Mouse (Mus musculus) myocyte (in vitro differentiated cells): ENCODE measurements around the gene Scml4. TPM values are rescaled to one million over a fixed set of nuclear protein-coding genes. Genes with fewer than 3 reads are reported as not detected.
A peak's percentile ranks its signal among the peaks of the same experiment; 100 is the strongest.

Experiments
- H3K27me3 ChIP-seq: one replicate; pipeline ENCODE4 v1.6.1; 2011; ENCODE audit not compliant: control insufficient read depth, insufficient read depth, insufficient read length
- H3K36me3 ChIP-seq: one replicate; pipeline ENCODE4 v1.6.1; 2011; ENCODE audit not compliant: control insufficient read depth, insufficient read depth
- H3K4me2 ChIP-seq: one replicate; pipeline ENCODE4 v1.6.1; 2011; ENCODE audit warnings: low read depth, control low read depth
- H3K4me3 ChIP-seq: one replicate; pipeline ENCODE4 v1.5.1; 2011; ENCODE audit warnings: mild to moderate bottlenecking, control low read depth, moderate library complexity
- H3K79me2 ChIP-seq: one replicate; pipeline ENCODE4 v1.6.1; 2011; ENCODE audit not compliant: control insufficient read depth, insufficient read depth
- H3ac ChIP-seq: one replicate; pipeline ENCODE4 v1.6.1; 2011; ENCODE audit not compliant: control insufficient read depth, insufficient read length
- CEBPB ChIP-seq: IDR thresholded peaks from 2 replicates; pipeline ENCODE4 v1.6.1; 2011; ENCODE audit warnings: mild to moderate bottlenecking, moderate library complexity; ENCODE audit not compliant: poor library complexity, insufficient read depth, severe bottlenecking
- E2F4 ChIP-seq: IDR thresholded peaks from one replicate; pipeline ENCODE4 v1.6.1; 2011; ENCODE audit warnings: mild to moderate bottlenecking, control low read depth, moderate library complexity; ENCODE audit not compliant: insufficient read depth
- MAX ChIP-seq: IDR thresholded peaks from one replicate; pipeline ENCODE4 v1.6.1; 2011; ENCODE audit warnings: low read depth, mild to moderate bottlenecking, control low read depth
- MYOD1 ChIP-seq, 3 experiments: IDR thresholded peaks; one replicate each; pipeline ENCODE4 v1.6.1; 2011; ENCODE audit warnings: control low read depth in 2 of 3, low read depth in 2 of 3, mild to moderate bottlenecking in 2 of 3, moderate library complexity in 1 of 3; ENCODE audit not compliant: insufficient read length in 2 of 3, control insufficient read depth in 1 of 3
- MYOG ChIP-seq, 3 experiments: IDR thresholded peaks; one replicate each; pipeline ENCODE4 v1.6.1; 2011; ENCODE audit warnings: control low read depth in 2 of 3, low read depth in 2 of 3, mild to moderate bottlenecking in 2 of 3; ENCODE audit not compliant: insufficient read length in 2 of 3, control insufficient read depth in 1 of 3, insufficient read depth in 1 of 3
- POLR2A ChIP-seq: IDR thresholded peaks from one replicate; pipeline ENCODE4 v1.6.1; 2011; ENCODE audit warnings: low read depth, mild to moderate bottlenecking, control low read depth, moderate library complexity; ENCODE audit not compliant: insufficient read length
- POLR2AphosphoS2 ChIP-seq: IDR thresholded peaks from one replicate; pipeline ENCODE4 v1.6.1; 2011; ENCODE audit warnings: low read depth, control low read depth; ENCODE audit not compliant: insufficient read length
- REST ChIP-seq: IDR thresholded peaks from one replicate; pipeline ENCODE4 v1.6.1; 2011; ENCODE audit warnings: mild to moderate bottlenecking, control low read depth, moderate library complexity; ENCODE audit not compliant: insufficient read depth, insufficient read length
- SRF ChIP-seq: IDR thresholded peaks from one replicate; pipeline ENCODE4 v1.6.1; 2011; ENCODE audit warnings: low read depth; ENCODE audit not compliant: control insufficient read depth, insufficient read length
- TCF12 ChIP-seq: IDR thresholded peaks from one replicate; pipeline ENCODE4 v1.6.1; 2011; ENCODE audit warnings: mild to moderate bottlenecking, control low read depth; ENCODE audit not compliant: poor library complexity, insufficient read depth, severe bottlenecking
- TCF3 ChIP-seq: IDR thresholded peaks from one replicate; pipeline ENCODE4 v1.6.1; 2011; ENCODE audit warnings: low read depth, control low read depth; ENCODE audit not compliant: insufficient read length
- USF1 ChIP-seq: IDR thresholded peaks from one replicate; pipeline ENCODE4 v1.6.1; 2011; ENCODE audit warnings: low read depth, mild to moderate bottlenecking, control low read depth, moderate library complexity
- polyA plus RNA-seq: library from polyadenylated mRNA; unstranded; fragments of >200 nt; fragmentation: generic; extraction: Trizol; gene quantifications from one replicate; pipeline ENCODE4 v1.2.1, GENCODE M21; 2012; ENCODE audit warnings: missing spikeins

Gene Scml4
- polyA plus RNA-seq, 1 experiment: 5.7 TPM

DNA sequence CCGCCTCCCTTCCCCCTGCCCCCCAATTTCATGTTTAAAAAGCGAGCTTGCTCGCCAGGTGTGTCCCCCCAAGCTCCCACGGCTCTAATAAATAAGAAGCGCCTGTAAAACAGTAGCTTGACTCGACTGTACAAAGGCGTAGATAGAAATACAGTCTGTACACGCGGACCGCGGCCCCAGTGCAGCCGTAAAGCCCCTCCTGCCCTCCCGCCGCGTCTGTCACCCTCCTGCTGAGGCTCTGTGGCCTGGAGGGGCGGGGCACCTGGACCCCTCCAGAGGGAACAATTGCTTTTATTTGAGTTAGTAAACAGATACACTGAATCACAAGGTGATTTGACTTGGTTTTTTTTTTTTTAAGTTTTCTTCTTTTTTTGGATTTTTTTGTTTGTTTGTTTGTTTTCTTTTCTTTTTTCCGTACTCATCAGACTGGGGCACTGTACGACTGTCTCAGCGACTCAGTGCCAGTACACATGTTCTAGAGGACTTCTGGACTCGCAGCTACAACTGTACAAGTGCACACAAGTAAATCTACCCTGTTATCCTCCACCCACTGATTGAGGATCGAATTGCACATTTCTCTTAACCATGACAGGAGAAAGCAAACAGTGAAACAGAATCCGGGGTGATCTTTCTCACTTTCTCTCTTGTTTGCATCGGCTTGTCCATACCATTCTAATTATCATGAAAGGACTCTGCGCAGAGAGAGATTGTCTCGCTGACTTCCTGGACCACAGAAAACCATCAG is 142.7 kb downstream of the Scml4 start:
- Histone ChIP-seq H3K36me3 (no peaks in the 10 kb centered on the region), H3ac (no peak overlapping the region), H3K4me2 (peak overlapping the region; percentile 49), H3K4me3 (no peak overlapping the region), H3K27me3 (no peaks in the 10 kb centered on the region), H3K79me2 (no peaks in the 10 kb centered on the region)
- no peak for TF ChIP-seq REST
- TF ChIP-seq SRF: no peak
- TF ChIP-seq TCF3: no peak
- TF ChIP-seq CEBPB: no peak
- TF ChIP-seq TCF12: no peak
- TF ChIP-seq POLR2A: no peak
- TF ChIP-seq MYOG (IDR thresholded peaks at IDR 0.05; ENCODE audit: control insufficient read depth in 1 of 3, insufficient read depth in 1 of 3, insufficient read length in 2 of 3, low read depth in 2 of 3): no peak
- no peak for TF ChIP-seq MYOD1 (IDR thresholded peaks at IDR 0.05; ENCODE audit: control insufficient read depth in 1 of 3, insufficient read length in 2 of 3, low read depth in 2 of 3)
- no peak for TF ChIP-seq MAX
- no peak for TF ChIP-seq E2F4
- TF ChIP-seq POLR2AphosphoS2: no peak
- TF ChIP-seq USF1: no peak

DNA sequence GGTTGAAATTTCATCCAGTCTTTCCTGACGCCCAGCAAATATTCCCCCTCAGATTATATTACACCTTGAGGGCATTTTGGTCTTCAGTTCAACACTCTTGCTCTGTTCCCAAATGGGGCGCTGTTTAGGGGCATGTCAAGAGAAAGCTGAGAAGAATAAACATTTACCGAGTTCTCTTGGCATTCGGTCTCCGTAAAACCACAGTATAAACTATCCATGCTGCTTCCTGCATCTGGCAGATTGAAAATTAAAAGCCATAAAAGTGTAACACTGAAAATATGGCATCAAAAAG is 143.2 kb downstream of the Scml4 start:
- Histone ChIP-seq H3ac (no peak overlapping the region), H3K4me2 (peak overlapping the region; percentile 49), H3K27me3 (no peaks in the 10 kb centered on the region), H3K79me2 (no peaks in the 10 kb centered on the region), H3K4me3 (no peak overlapping the region), H3K36me3 (no peaks in the 10 kb centered on the region)
- TF ChIP-seq SRF: no peak
- no peak for TF ChIP-seq POLR2A
- no peak for TF ChIP-seq MAX
- no peak for TF ChIP-seq REST
- TF ChIP-seq TCF12: no peak
- TF ChIP-seq TCF3: no peak
- no peak for TF ChIP-seq POLR2AphosphoS2
- no peak for TF ChIP-seq E2F4
- TF ChIP-seq USF1: no peak

GRCm38 (mm10) chr10:43004174-43004734 is 144.1 kb downstream of the Scml4 start:
- Histone ChIP-seq H3K4me2 (no peak overlapping the region), H3K79me2 (no peaks in the 10 kb centered on the region), H3K27me3 (no peaks in the 10 kb centered on the region), H3K4me3 (no peak overlapping the region), H3ac (no peak overlapping the region), H3K36me3 (no peaks in the 10 kb centered on the region)
- TF ChIP-seq POLR2A (no peak), MYOD1 (IDR thresholded peaks at IDR 0.05; ENCODE audit: control insufficient read depth in 1 of 3, insufficient read length in 2 of 3, low read depth in 2 of 3) (peak in 1 of 3 experiments; percentile 20), SRF (no peak)

DNA sequence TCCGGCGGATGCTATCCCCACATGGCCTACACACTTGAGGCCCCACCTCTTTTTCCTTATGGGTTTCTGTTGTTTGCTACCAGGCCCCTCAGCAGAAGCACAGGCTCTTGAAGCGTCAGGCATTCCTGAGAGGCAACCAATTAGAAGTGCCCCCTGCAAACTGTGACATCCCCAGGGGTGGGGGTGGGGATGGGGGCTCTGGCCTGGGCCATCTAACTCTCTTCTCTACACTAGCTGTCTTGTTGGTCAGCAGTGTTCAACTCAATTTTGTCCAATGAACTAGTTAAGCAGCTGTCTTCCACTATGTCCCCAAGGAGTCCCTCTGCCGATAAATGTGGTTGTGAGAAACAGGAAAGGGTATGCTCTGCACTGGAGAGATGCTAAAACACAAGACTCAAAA is 144.9 kb downstream of the Scml4 start:
- no peaks in the 10 kb centered on the region for H3K79me2 ChIP-seq
- H3K4me2 ChIP-seq: no peak overlapping the region
- no peak for TF ChIP-seq USF1
- TF ChIP-seq POLR2AphosphoS2: no peak
- no peak for TF ChIP-seq CEBPB
- TF ChIP-seq MYOD1 (IDR thresholded peaks at IDR 0.05; ENCODE audit: control insufficient read depth in 1 of 3, insufficient read length in 2 of 3, low read depth in 2 of 3): no peak
- TF ChIP-seq REST: no peak
- no peak for TF ChIP-seq MYOG (IDR thresholded peaks at IDR 0.05; ENCODE audit: control insufficient read depth in 1 of 3, insufficient read depth in 1 of 3, insufficient read length in 2 of 3, low read depth in 2 of 3)
- TF ChIP-seq TCF3: no peak
- TF ChIP-seq SRF: no peak
- no peak for TF ChIP-seq POLR2A
- TF ChIP-seq TCF12: no peak
- no peak for TF ChIP-seq MAX
- TF ChIP-seq E2F4: no peak
- H3K27me3 ChIP-seq: no peaks in the 10 kb centered on the region
- no peak overlapping the region for H3K4me3 ChIP-seq
- no peaks in the 10 kb centered on the region for H3K36me3 ChIP-seq
- no peak overlapping the region for H3ac ChIP-seq

- no peaks in the 10 kb centered on the region for H3K27me3 ChIP-seq
- H3K4me2 ChIP-seq: no peak overlapping the region
- no peak for TF ChIP-seq TCF12
- no peak overlapping the region for H3ac ChIP-seq
- no peaks in the 10 kb centered on the region for H3K36me3 ChIP-seq
- H3K79me2 ChIP-seq: no peaks in the 10 kb centered on the region
- no peak overlapping the region for H3K4me3 ChIP-seq
Measured at GRCm38 (mm10) chr10:43005677-43006076, 145.5 kb downstream of the Scml4 start.
